Mouse (Mus musculus): ENCODE results near the gene Myof.

Myof gene

GRCm38 (mm10) chr19:38003671-38004521 is 39.5 kb downstream of the Myof start:
- DNase-seq (ENCODE audit: low read depth, low spot score) = no peak

GRCm38 (mm10) chr19:38002816-38003215 is 40.6 kb downstream of the Myof start:
- no peak for DNase-seq (ENCODE audit: low read depth, low spot score)

DNA sequence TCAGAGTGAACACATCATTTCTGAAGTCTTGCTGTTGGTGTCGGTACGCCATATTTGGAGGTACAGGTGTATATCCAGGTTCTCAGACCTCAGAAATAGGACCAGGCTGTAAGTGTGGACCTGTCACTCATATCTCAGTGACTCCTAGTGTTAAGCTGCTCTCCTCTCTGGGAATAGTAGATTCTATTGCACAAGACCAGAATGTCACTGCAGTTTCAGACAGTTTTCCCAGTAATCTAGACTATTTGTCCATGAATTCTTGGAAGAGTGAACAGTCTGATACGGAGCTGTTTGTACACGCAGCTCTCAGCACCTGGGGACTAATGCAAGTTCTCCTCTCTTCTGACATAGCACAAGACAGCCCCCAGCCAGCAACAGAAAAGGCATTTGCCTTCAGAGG is 42.4 kb downstream of the Myof start:
- no peak for DNase-seq (ENCODE audit: low read depth, low spot score)

DNA sequence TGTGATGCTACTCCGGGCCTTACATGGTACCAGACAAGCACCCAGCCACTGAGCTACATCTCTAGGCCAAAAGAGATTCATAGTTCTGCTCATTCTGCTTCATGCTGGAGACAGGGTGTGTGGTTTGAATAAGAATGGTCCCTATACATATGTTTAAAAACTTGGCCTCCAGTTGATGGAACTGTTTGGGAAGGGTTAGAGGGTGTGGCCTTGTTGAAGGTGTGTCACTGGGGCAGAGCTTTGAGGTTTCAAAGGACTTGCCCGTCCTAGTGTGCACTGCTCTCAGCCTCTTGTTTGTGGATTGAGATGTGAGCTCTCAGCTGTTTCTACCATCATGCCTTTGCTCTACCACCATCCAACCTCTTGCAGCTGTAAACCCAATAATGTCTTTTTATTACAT is 43.4 kb downstream of the Myof start:
- no peak for DNase-seq (ENCODE audit: low read depth, low spot score)

- DNase-seq (ENCODE audit: low read depth, low spot score) = no peak
Measured at GRCm38 (mm10) chr19:37994301-37994700, 49.1 kb downstream of the Myof start.

- DNase-seq (ENCODE audit: low read depth, low spot score) = no peak
Measured at GRCm38 (mm10) chr19:37992184-37992554, 51.2 kb downstream of the Myof start.

DNA sequence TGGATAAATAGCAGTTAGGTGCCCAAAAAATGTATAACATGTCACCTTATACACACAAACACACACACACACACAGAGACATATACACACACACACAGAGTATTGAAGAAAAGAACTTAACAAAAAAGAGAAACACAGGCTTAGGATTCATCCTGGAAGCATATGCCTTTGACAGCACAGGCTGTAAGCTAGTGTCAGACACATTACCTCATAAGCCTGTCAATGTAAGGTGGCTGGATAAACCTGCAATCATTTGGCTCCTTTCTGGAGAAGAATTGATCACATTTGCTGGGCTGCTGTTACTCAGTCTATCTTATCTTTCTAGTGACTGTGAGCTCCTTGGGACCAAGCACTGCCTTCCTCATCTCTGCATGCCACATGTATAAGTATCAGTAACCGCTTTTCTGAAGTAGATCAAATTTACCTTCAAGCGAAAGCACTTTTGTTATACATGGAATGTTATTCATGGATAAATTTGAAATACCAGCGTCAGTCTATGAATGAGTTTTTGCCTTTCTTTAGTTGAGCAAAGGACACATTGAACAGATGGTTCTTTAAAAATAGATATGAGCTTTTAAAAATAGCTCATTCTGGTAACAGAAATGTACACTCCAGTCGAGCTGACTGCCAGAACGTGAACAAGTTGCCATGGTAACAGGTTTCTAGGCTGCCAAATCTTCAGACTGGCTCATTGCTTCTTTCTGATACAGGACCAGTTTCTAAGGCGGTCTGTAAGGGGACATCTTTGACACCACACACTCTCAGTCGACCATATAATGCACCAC is 51.8 kb downstream of the Myof start:
- DNase-seq (ENCODE audit: low read depth, low spot score) = no peak

DNA sequence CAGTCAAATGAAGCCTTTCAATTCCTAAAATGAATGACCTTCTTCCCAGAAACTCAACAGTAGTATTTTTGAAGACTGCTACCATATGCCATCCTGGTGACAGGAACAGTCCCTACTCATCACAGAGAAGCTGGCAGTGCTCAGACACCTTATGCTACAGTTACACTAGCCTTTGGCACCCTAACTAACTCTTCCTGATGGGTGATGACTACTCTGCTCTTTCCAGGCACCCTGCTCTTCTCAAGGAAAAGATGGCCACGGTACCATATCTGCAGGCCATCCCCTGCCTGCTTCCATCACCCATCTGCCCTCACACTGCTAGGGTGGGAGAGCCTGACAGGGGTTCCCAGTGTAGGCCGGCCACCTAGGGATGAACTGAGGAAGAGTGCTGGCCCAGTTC is 53.4 kb downstream of the Myof start:
- no peak for DNase-seq (ENCODE audit: low read depth, low spot score)

DNA sequence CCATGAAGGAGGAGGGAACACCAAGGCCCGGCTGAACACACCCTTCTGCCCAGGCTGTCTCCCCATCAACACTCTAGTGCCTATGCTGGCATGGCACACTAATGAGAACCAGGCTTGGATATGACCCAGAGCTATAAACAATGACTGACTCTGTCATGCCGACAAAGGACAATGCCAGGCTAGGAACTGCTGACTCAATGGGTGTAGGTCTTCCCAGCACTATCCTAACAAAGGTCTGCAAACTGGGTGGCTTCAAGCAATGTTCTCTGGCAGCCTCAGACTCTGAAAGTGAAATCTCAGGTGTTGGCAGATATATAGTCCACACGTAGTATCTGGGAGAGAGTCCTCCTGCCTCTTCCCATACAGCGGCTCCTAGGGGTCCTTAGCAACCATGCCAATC is 55.2 kb downstream of the Myof start:
- DNase-seq (ENCODE audit: low read depth, low spot score) = no peak

DNA sequence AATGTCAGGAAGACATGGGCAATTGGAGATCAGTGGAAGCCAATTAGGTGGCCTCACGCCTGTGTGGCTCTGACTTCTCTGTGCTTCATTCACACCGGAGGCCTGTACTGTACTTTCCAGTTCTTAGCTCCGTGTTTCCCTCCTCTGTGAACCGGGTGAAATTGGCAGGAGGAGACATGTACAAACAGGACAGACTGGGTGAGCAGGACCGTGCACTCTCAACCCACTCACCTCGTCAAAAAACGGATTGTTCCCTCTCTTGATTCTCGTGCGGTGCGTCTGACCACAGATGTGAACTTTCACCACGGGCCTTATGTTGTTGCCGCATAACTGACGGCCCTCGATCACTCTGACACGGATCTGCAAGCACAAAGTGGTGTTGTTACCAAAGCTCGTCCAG is 57.6 kb downstream of the Myof start:
- DNase-seq (ENCODE audit: low read depth, low spot score) = no peak

GRCm38 (mm10) chr19:37975951-37976350 is 67.4 kb downstream of the Myof start:
- DNase-seq (ENCODE audit: low read depth, low spot score) = no peak

DNA sequence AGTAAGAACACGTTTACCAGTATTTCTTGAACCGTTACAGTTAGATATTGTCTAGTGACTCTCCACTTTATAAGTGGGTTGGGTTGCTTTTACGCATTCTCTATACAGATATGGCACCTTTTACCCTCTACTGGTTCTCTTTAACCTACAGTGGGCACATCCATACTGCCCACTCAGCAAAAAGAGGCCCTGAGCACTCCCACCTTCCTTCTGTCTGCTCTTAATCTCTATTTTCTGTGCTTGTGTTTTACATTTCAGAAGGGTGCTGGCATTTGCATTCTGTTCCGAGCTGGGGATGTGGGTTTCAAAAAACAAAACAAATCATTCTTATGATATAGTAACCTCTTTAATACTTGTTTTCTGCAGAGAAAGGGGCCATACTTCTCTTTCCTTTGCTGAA is 72.8 kb downstream of the Myof start:
- DNase-seq (ENCODE audit: low read depth, low spot score) = no peak

DNA sequence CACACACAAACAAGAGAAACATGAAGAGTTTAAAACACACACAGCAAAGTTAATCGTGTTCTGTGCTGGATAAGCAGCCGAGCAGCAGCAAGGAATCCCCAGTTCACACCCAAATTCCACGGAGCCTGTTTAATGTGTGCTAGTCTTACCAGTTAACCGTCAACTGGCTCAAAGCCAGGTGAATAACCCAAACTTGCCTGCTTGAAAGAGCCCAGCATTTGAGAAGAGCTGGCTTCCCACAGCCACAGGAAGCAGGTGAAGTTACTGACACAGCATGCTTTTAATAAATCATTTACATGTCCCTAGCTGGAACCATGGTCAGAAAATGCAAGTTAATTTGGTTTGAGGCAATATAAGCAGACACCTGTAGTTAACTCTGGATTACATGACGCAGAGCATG is 73.4 kb downstream of the Myof start:
- DNase-seq (ENCODE audit: low read depth, low spot score) = no peak

GRCm38 (mm10) chr19:37965828-37966227 is 77.5 kb downstream of the Myof start:
- no peak for DNase-seq (ENCODE audit: low read depth, low spot score)

DNA sequence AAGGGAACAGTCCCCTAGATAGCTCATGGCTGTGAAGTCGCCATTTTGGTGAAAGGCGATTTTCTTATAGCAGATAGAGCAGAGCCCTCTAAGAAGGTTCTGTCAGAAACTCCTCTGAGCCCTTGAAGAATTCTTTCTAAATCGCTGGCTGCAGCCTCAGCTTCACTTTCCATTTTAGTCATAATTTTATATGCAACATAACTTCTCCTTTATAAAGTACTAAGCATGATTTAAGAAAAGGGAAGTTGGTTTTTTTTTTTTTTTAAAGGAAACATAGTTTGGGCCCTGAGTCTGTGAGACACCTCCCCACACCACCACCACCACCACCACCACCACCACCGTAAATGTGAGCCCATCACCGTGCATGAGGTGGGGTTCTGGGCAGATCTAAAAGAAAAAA is 80.0 kb downstream of the Myof start:
- no peak for DNase-seq (ENCODE audit: low read depth, low spot score)

DNA sequence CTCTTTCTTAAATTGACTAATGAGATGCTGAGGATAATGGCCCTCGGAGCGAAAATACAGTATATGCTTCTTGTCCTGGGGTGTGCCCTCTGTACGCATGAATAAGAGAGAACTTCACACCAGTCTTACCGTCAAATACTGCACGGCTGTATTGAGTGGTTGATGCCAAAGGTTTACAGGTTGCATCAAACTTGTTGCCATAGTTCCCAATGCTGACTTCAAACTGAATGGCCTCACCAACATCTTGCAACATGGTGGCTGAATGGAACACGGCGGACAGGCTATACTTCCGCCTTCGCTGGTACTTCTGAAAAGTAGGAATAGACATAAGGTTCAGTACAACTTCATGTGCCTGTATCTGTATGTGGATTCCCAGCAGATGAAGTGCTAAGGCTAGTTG is 82.6 kb downstream of the Myof start:
- no peak for DNase-seq (ENCODE audit: low read depth, low spot score)

DNA sequence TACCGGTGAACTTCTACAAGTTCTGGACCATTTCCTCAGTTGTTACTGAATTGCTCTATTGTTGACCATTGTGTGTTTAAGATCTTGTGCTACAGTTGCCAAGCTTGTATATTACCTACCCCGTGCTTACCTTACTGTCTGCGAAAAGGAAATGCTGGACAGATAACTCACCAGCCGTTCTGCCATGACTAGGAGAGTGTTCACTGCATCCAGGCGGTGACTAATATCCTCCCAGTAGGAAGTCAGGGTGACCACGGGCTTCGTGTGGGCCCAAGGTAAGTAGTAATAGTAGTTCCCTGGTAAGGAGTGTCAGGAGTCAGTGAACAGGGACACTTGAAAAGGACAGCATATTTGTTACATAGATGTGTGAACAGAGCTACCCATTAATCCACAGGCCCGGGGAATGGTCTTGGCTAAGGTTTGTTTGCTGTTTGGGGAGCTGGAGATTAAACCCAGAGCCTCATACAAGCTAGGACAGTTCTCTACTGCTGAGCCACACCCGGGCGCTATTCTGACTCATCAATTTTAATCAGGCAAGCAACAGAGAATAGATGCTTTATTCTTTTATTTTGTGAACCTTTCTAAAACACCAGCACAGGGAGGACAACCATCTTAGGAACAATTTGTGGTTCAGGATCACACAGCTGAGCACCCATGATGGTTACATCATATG is 83.7 kb downstream of the Myof start:
- no peak for DNase-seq (ENCODE audit: low read depth, low spot score)

DNA sequence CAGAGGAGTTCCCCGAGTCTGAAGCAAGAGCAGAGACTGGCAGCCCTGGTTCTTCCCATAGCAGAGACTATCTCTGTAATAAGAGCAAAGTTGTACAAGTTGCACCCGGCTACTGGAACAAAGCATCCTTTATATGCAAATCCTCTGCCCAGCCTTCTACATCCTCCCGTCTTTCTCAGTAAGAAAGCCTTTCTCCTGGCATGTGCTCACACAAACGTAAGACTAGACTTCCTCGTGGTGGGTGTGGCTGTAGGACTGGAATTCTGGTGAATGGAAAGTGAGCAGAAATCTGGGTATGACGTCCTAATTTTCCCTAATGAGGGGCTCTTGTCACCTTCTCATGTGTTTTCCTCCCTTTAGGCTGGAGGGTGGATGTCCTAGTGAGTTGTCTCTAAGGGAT is 84.3 kb downstream of the Myof start:
- DNase-seq (ENCODE audit: low read depth, low spot score) = no peak

GRCm38 (mm10) chr19:37957256-37957655 is 86.1 kb downstream of the Myof start:
- DNase-seq (ENCODE audit: low read depth, low spot score) = no peak

DNA sequence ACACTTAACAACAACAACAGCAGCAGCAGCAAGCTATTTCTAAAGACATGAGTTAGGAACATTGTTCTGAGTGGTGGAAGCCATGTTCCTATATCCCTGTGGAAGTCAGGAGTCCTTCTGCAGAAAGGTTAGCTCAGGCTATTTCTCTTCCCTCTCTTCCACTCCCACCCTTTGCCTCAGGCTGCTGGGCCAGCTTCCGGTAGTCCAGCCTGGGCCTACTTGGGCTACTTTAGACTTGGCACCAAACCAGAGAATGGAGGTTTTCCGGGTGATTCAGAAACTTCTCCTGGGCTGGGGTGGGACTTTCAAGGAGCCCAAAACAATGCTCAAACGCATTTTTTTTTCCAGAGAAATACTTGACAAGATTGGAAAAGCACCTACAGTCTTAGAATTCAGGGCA is 87.4 kb downstream of the Myof start:
- DNase-seq (ENCODE audit: low read depth, low spot score) = no peak

DNA sequence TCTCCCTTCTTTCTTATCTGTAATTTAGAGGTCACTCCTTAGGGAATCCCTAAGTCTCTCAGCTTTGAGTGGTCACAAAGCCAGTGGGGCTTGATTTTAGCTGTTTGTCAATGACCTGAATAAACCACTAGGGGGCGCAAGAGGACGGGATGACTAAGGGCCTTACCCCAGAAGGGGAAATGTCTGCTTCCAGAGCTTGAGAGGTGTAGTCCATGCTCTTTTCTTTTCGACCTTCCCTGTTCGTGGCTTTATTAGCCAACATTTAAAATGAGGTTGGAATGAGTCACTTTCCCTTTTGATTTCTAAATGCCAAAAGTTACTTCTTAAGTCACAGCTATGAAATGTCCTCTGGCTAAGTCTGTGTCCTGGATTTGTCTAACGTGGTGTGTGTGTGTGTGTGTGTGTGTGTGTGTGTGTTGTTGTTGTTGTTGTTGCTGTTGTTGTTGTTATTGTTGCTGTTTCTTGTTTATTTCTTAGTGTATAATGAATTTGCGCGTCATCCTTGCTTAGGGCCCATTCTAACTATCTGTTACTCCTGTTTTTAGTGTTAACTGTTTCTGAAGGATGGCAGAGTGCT is 87.9 kb downstream of the Myof start:
- peak; percentile 58 for DNase-seq (ENCODE audit: low read depth, low spot score)

GRCm38 (mm10) chr19:37954772-37955171 is 88.6 kb downstream of the Myof start:
- no peak for DNase-seq (ENCODE audit: low read depth, low spot score)

Measured in embryo, embryonic 11.5 days (tissue).